Mouse (Mus musculus) Patski (cell line): Measurements from ENCODE around the gene Fgfr3. TPM values are rescaled to one million over a fixed set of nuclear protein-coding genes. Genes with fewer than 3 reads are reported as not detected.

Source experiments
- ATAC-seq: fragments of 100-300 bp; one replicate; pipeline ENCODE4 v1.8.0; 2021
- CTCF ChIA-PET: fragments of 350-600 bp; sonication (Branson Sonifier 250); formaldehyde crosslinking; loops from one replicate; lab custom pipeline; 2022; ENCODE audit warnings: inconsistent platforms; lab: Charles Lee
- POLR2A ChIA-PET: fragments of 350-600 bp; sonication (Branson Sonifier 250); formaldehyde crosslinking; loops from one replicate; lab custom pipeline; 2022; ENCODE audit warnings: antibody characterized with exemption, inconsistent platforms; lab: Charles Lee
- DNase-seq: peaks from one replicate; pipeline ENCODE4 v3.0.0-alpha.2; 2011; ENCODE audit warnings: low read depth, low spot score
- H3K27me3 ChIP-seq: fragments of 371-371 bp; one replicate; pipeline ENCODE4 v1.5.1; 2021
- CTCF ChIP-seq: fragments of 100-300 bp; IDR thresholded peaks from one replicate; pipeline ENCODE4 v1.5.1; 2021
- in situ Hi-C: fragments of 300-500 bp; cut with MboI; formaldehyde crosslinking; loops from 3 replicates; pipeline ENCODE4 v1.11.1; 2018; ENCODE audit warnings: low pct_unique_long_range_greater_than_20kb, mixed read lengths
- polyA plus RNA-seq: library from polyadenylated mRNA; unstranded; gene quantifications from one replicate; pipeline ENCODE4 v1.2.3, GENCODE M21; 2021

Gene Fgfr3
- polyA plus RNA-seq: 3.7 TPM

- in situ Hi-C loops: no loop called here
- ChIA-PET POLR2A (interaction anchor here (0.6 to 1.4 kb wide), 4 partner anchors 9 to 36 kb away, joined by 3 to 4 read pairs (median 3); no protein-coding TSS in a partner anchor), CTCF (no interaction called here)
- DNase-seq: no peak
- TF ChIP-seq CTCF: no peak
- ATAC-seq: peak; percentile 41
- no peaks in the 10 kb centered on the region for H3K27me3 ChIP-seq
Observed at GRCm38 (mm10) chr5:33721541-33722265, at the start of gene Fgfr3. Gene Fgfr3 (plus strand): TSS chr5:33721674.

- in situ Hi-C loops: loop anchor here (10.0 kb wide), 1 partner anchor 260 kb away; the partner anchor contains the start of gene Nelfa
- TF ChIP-seq CTCF: no peak
- POLR2A ChIA-PET: interaction anchor here (1.2 kb wide), 1 partner anchor 33 kb away, joined by 3 read pairs; no protein-coding TSS in a partner anchor
- no peak for DNase-seq
- CTCF ChIA-PET: interaction anchor here (1.6 to 2.8 kb wide), 5 partner anchors 8 to 65 kb away, joined by 3 to 21 read pairs (median 7); no protein-coding TSS in a partner anchor
- no peaks in the 10 kb centered on the region for H3K27me3 ChIP-seq
- ATAC-seq: no peak
Observed at GRCm38 (mm10) chr5:33674439-33674838, 47.0 kb upstream of the Fgfr3 start.

GRCm38 (mm10) chr5:33675964-33676363 is 45.5 kb upstream of the Fgfr3 start:
- ATAC-seq (no peak), DNase-seq (no peak)
- H3K27me3 ChIP-seq: no peaks in the 10 kb centered on the region
- POLR2A ChIA-PET: no interaction called here
- CTCF ChIA-PET: interaction anchor here (0.7 to 2.8 kb wide), 18 partner anchors 9 to 71 kb away, joined by 3 to 21 read pairs (median 4); partner anchors contain the start of gene Slbp
- in situ Hi-C loops: loop anchor here (5.0 to 10.0 kb wide), 2 partner anchors 66 to 259 kb away; partner anchors contain the start of gene Nelfa
- peak; percentile 90 for TF ChIP-seq CTCF

- POLR2A ChIA-PET: interaction anchor here (0.7 to 1.5 kb wide), 2 partner anchors 17 to 19 kb away, joined by 3 read pairs; no protein-coding TSS in a partner anchor
- H3K27me3 ChIP-seq: no peaks in the 10 kb centered on the region
- CTCF ChIA-PET: interaction anchor here (1.0 to 3.0 kb wide), 6 partner anchors 8 to 61 kb away, joined by 3 to 14 read pairs (median 4); no protein-coding TSS in a partner anchor
- DNase-seq (no peak), ATAC-seq (no peak)
- TF ChIP-seq CTCF: no peak
- in situ Hi-C loops: loop anchor here (5.0 to 10.0 kb wide), 2 partner anchors 64 to 257 kb away; partner anchors contain the start of gene Nelfa
Observed at GRCm38 (mm10) chr5:33678244-33678643, 43.2 kb upstream of the Fgfr3 start.

GRCm38 (mm10) chr5:33681044-33681443 is 40.4 kb upstream of the Fgfr3 start:
- in situ Hi-C loops: no loop called here
- ChIA-PET CTCF (no interaction called here), POLR2A (no interaction called here)
- DNase-seq: no peak
- ATAC-seq: no peak
- no peaks in the 10 kb centered on the region for H3K27me3 ChIP-seq
- no peak for TF ChIP-seq CTCF

GRCm38 (mm10) chr5:33681611-33682388 is 39.7 kb upstream of the Fgfr3 start:
- ATAC-seq: no peak
- no peak for TF ChIP-seq CTCF
- POLR2A ChIA-PET: no interaction called here
- CTCF ChIA-PET: interaction anchor here (1.6 to 2.1 kb wide), 2 partner anchors 8 to 56 kb away, joined by 8 to 10 read pairs; no protein-coding TSS in a partner anchor
- in situ Hi-C loops: no loop called here
- no peaks in the 10 kb centered on the region for H3K27me3 ChIP-seq
- DNase-seq: no peak

GRCm38 (mm10) chr5:33682963-33683362 is 38.5 kb upstream of the Fgfr3 start:
- no peak for DNase-seq
- no peak for ATAC-seq
- H3K27me3 ChIP-seq: no peaks in the 10 kb centered on the region
- TF ChIP-seq CTCF: no peak
- POLR2A ChIA-PET: interaction anchor here (1.0 kb wide), 1 partner anchor 14 kb away, joined by 3 read pairs; no protein-coding TSS in a partner anchor
- CTCF ChIA-PET: interaction anchor here (1.0 to 2.5 kb wide), 10 partner anchors 9 to 64 kb away, joined by 3 to 12 read pairs (median 4); no protein-coding TSS in a partner anchor
- in situ Hi-C loops: no loop called here

GRCm38 (mm10) chr5:33683897-33684652 is 37.4 kb upstream of the Fgfr3 start:
- ATAC-seq (peak; percentile 11), DNase-seq (no peak)
- POLR2A ChIA-PET: no interaction called here
- in situ Hi-C loops: no loop called here
- CTCF ChIA-PET: interaction anchor here (0.9 to 4.1 kb wide), 16 partner anchors 9 to 80 kb away, joined by 3 to 25 read pairs (median 4); no protein-coding TSS in a partner anchor
- TF ChIP-seq CTCF: no peak
- no peaks in the 10 kb centered on the region for H3K27me3 ChIP-seq

GRCm38 (mm10) chr5:33684932-33685331 is 36.5 kb upstream of the Fgfr3 start:
- H3K27me3 ChIP-seq: no peaks in the 10 kb centered on the region
- no peak for TF ChIP-seq CTCF
- ATAC-seq: no peak
- DNase-seq: no peak
- CTCF ChIA-PET: interaction anchor here (0.9 to 4.1 kb wide), 12 partner anchors 8 to 57 kb away, joined by 3 to 25 read pairs (median 4); no protein-coding TSS in a partner anchor
- in situ Hi-C loops: no loop called here
- POLR2A ChIA-PET: no interaction called here
